Mouse (Mus musculus): ENCODE measurements around the gene Rbmxl2. TPM values are rescaled to one million over a fixed set of nuclear protein-coding genes. Genes with fewer than 3 reads are reported as not detected.
A peak's percentile ranks its signal among the peaks of the same experiment; 100 is the strongest.

Rbmxl2 gene
- polyA plus RNA-seq, 1 experiment, result not detected

DNA sequence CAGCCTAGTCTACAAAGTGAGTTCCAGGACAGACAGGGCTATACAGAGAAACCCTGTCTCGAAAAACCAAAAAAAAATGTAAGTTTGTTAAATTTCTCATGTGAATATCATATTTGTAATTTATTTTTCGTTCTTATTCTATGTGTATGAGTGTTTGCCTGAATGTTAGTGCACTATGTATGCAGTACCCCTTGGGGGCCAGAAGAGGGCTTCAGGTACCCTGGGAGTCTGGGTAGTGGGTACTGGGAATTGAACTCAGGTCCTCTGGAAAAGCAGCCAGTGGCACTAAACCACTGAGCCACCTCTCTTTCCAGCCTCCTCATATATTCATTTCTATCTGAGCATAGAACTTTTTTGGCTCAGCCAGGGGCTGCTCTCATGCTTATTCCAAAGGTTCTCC is 7.6 kb downstream of the Rbmxl2 start:
- no peaks in the 10 kb centered on the region for H3K36me3 ChIP-seq (ENCODE audit: control insufficient read depth, insufficient read depth, low read length)
- H3K4me1 ChIP-seq (ENCODE audit: control insufficient read depth, insufficient read depth, low read length), result no peaks in the 10 kb centered on the region
- TF ChIP-seq POLR2A (IDR thresholded peaks at IDR 0.05; ENCODE audit: low read depth, low read length) (no peak), CTCF (conservative IDR thresholded peaks at IDR 0.05; ENCODE audit: insufficient read depth, insufficient read length, low read depth, low read length) (0 out of 2 replicates have a peak, but pooled peaks have one; percentile 8)
- H3K27ac ChIP-seq (ENCODE audit: insufficient read depth, low read depth, low read length), result no peak overlapping the region
- 77% methylated on average over 2 of the region's 2 CpGs for WGBS
- DNase-seq, result no peak
- no peak overlapping the region for H3K4me3 ChIP-seq (ENCODE audit: insufficient read depth, low read depth, low read length)
- H3K27me3 ChIP-seq (replicated peaks; ENCODE audit: control insufficient read depth, insufficient read depth, low read length), result no peaks in the 10 kb centered on the region

- WGBS, result 49% methylated on average over 3 of the region's 3 CpGs
- H3K4me1 ChIP-seq (ENCODE audit: control insufficient read depth, insufficient read depth, low read length), result no peaks in the 10 kb centered on the region
- TF ChIP-seq CTCF (conservative IDR thresholded peaks at IDR 0.05; ENCODE audit: insufficient read depth, insufficient read length, low read depth, low read length), result no peak
- TF ChIP-seq POLR2A (IDR thresholded peaks at IDR 0.05; ENCODE audit: low read depth, low read length), result no peak
- H3K27me3 ChIP-seq (replicated peaks; ENCODE audit: control insufficient read depth, insufficient read depth, low read length), result no peaks in the 10 kb centered on the region
- no peak overlapping the region for H3K27ac ChIP-seq (ENCODE audit: insufficient read depth, low read depth, low read length)
- DNase-seq, result no peak
- no peak overlapping the region for H3K4me3 ChIP-seq (ENCODE audit: insufficient read depth, low read depth, low read length)
- H3K36me3 ChIP-seq (ENCODE audit: control insufficient read depth, insufficient read depth, low read length), result no peaks in the 10 kb centered on the region
These were observed 27.6 kb downstream of the Rbmxl2 start for GRCm38 (mm10) chr7:107236854-107237253.

DNA sequence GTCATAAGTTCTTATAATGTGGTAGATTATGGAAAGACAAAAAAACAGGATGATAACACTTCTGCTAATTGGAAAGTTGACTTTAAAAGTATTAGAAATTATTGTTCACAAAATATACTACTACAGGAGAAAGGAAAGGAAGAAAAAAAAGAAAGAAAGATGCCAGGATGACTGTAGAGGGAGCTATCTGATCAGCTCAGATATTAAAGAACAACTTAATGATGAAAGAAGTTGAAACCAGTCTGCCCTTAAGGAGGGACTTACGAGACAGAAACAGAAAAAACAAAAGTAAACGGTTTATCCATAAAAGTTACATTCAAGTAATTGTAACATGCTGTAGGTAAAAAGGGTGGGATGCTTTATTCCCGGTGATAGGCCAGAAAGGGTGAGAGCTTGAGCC is 28.3 kb downstream of the Rbmxl2 start:
- no peaks in the 10 kb centered on the region for H3K27me3 ChIP-seq (replicated peaks; ENCODE audit: control insufficient read depth, insufficient read depth, low read length)
- TF ChIP-seq POLR2A (IDR thresholded peaks at IDR 0.05; ENCODE audit: low read depth, low read length), result no peak
- TF ChIP-seq CTCF (conservative IDR thresholded peaks at IDR 0.05; ENCODE audit: insufficient read depth, insufficient read length, low read depth, low read length), result no peak
- 57% methylated on average over 3 of the region's 3 CpGs for WGBS
- H3K4me1 ChIP-seq (ENCODE audit: control insufficient read depth, insufficient read depth, low read length), result no peaks in the 10 kb centered on the region
- H3K36me3 ChIP-seq (ENCODE audit: control insufficient read depth, insufficient read depth, low read length), result no peaks in the 10 kb centered on the region
- no peak overlapping the region for H3K27ac ChIP-seq (ENCODE audit: insufficient read depth, low read depth, low read length)
- H3K4me3 ChIP-seq (ENCODE audit: insufficient read depth, low read depth, low read length), result no peak overlapping the region
- no peak for DNase-seq

- Histone ChIP-seq H3K36me3 (ENCODE audit: control insufficient read depth, insufficient read depth, low read length) (no peaks in the 10 kb centered on the region), H3K4me3 (ENCODE audit: insufficient read depth, low read depth, low read length) (no peak overlapping the region), H3K27ac (ENCODE audit: insufficient read depth, low read depth, low read length) (no peak overlapping the region), H3K4me1 (ENCODE audit: control insufficient read depth, insufficient read depth, low read length) (no peaks in the 10 kb centered on the region), H3K27me3 (replicated peaks; ENCODE audit: control insufficient read depth, insufficient read depth, low read length) (no peaks in the 10 kb centered on the region)
- WGBS, result 86% methylated on average over 5 of the region's 5 CpGs
- DNase-seq, result no peak
- TF ChIP-seq CTCF (conservative IDR thresholded peaks at IDR 0.05; ENCODE audit: insufficient read depth, insufficient read length, low read depth, low read length) (no peak), POLR2A (IDR thresholded peaks at IDR 0.05; ENCODE audit: low read depth, low read length) (no peak)
These were observed 32.2 kb downstream of the Rbmxl2 start for GRCm38 (mm10) chr7:107241371-107241883.

DNA sequence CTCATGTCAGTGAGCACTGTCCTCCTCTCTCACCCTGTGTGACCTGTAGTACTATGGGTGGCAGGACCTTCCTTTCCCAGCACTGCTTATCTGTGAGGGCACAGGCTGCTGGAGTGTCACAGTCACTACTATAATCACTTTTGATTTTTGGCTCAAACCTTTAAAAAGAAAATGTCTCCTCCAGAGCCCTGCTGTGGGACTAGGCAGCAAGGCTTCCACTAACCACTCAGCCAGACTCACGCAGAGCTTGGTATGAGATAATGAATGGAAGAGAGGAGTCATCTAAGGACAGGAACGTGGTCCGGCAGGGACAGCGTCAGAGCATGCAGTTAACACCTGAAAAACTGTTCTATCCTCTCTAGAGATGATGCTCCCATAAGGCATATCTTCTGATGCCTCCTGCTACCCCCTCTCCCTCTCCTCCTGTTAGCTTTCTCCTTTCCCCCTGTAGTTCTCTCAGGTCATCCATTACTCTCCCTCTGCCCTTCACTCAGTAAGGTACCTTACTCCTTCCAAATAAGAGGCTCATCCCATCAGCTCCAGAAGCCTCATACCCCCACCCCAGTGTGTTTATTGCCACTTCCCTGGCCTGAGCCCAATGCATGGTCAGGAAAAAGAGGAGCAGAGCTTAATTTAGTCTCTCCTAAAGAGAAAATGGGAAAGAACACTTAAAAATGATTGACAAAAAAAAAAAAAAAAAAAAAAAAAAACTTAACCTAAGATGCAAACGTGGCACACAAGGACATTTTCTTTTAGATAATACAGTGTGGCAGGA is 41.2 kb downstream of the Rbmxl2 start:
- no peaks in the 10 kb centered on the region for H3K36me3 ChIP-seq (ENCODE audit: control insufficient read depth, insufficient read depth, low read length)
- H3K4me1 ChIP-seq (ENCODE audit: control insufficient read depth, insufficient read depth, low read length), result no peaks in the 10 kb centered on the region
- no peak overlapping the region for H3K27ac ChIP-seq (ENCODE audit: insufficient read depth, low read depth, low read length)
- 76% methylated on average over 5 of the region's 5 CpGs for WGBS
- DNase-seq, result no peak
- H3K4me3 ChIP-seq (ENCODE audit: insufficient read depth, low read depth, low read length), result no peak overlapping the region
- no peaks in the 10 kb centered on the region for H3K27me3 ChIP-seq (replicated peaks; ENCODE audit: control insufficient read depth, insufficient read depth, low read length)
- TF ChIP-seq CTCF (conservative IDR thresholded peaks at IDR 0.05; ENCODE audit: insufficient read depth, insufficient read length, low read depth, low read length) (no peak), POLR2A (IDR thresholded peaks at IDR 0.05; ENCODE audit: low read depth, low read length) (no peak)

DNA sequence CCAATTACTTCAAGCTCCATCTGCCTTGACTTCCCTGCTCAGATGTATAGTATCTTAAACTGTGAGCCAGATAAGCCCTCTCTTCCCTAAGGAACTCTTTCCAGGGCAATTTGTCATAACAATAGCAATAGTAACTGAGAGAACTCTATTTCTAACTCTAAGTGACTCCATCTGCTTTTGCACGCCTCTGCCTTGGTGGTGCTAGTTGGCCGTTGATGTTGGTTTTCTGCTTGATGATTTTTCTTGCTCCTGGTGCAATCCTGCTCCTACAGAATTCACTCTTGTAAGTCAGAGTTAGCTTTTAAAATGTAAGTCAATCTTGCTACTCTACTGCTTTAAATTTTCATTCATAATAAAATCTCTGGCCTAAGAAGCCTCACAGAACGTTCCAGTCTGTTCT is 44.1 kb downstream of the Rbmxl2 start:
- H3K36me3 ChIP-seq (ENCODE audit: control insufficient read depth, insufficient read depth, low read length), result no peaks in the 10 kb centered on the region
- no peak for TF ChIP-seq POLR2A (IDR thresholded peaks at IDR 0.05; ENCODE audit: low read depth, low read length)
- no peak for TF ChIP-seq CTCF (conservative IDR thresholded peaks at IDR 0.05; ENCODE audit: insufficient read depth, insufficient read length, low read depth, low read length)
- H3K4me1 ChIP-seq (ENCODE audit: control insufficient read depth, insufficient read depth, low read length), result no peaks in the 10 kb centered on the region
- DNase-seq, result no peak
- no peak overlapping the region for H3K27ac ChIP-seq (ENCODE audit: insufficient read depth, low read depth, low read length)
- H3K27me3 ChIP-seq (replicated peaks; ENCODE audit: control insufficient read depth, insufficient read depth, low read length), result no peaks in the 10 kb centered on the region
- H3K4me3 ChIP-seq (ENCODE audit: insufficient read depth, low read depth, low read length), result no peak overlapping the region
- WGBS, result 88% methylated on average over 3 of the region's 3 CpGs

GRCm38 (mm10) chr7:107259936-107260335 is 50.7 kb downstream of the Rbmxl2 start:
- no peak overlapping the region for H3K4me3 ChIP-seq (ENCODE audit: insufficient read depth, low read depth, low read length)
- DNase-seq, result peak; percentile 31
- 49% methylated on average over 5 of the region's 5 CpGs for WGBS
- H3K36me3 ChIP-seq (ENCODE audit: control insufficient read depth, insufficient read depth, low read length), result no peaks in the 10 kb centered on the region
- H3K27me3 ChIP-seq (replicated peaks; ENCODE audit: control insufficient read depth, insufficient read depth, low read length), result no peaks in the 10 kb centered on the region
- H3K27ac ChIP-seq (ENCODE audit: insufficient read depth, low read depth, low read length), result no peak overlapping the region
- H3K4me1 ChIP-seq (ENCODE audit: control insufficient read depth, insufficient read depth, low read length), result no peaks in the 10 kb centered on the region
- TF ChIP-seq POLR2A (IDR thresholded peaks at IDR 0.05; ENCODE audit: low read depth, low read length) (no peak), CTCF (conservative IDR thresholded peaks at IDR 0.05; ENCODE audit: insufficient read depth, insufficient read length, low read depth, low read length) (no peak)

Other genes with a start within 250 kb of the Rbmxl2 start
- not detected in 2 replicates for gene Olfr6, start 245.5 kb upstream of the Rbmxl2 start, polyA plus RNA-seq (2012; rRNA removed)
- gene Olfr711, start 234.0 kb upstream of the Rbmxl2 start, polyA plus RNA-seq (2012; rRNA removed), result not detected in 2 replicates
- not detected in 2 replicates for gene Olfr2, start 203.4 kb upstream of the Rbmxl2 start, polyA plus RNA-seq (2012; rRNA removed)
- gene Olfr713, start 178.3 kb upstream of the Rbmxl2 start, polyA plus RNA-seq (2012; rRNA removed), result not detected in 2 replicates
- gene Olfr714, start 138.5 kb upstream of the Rbmxl2 start, polyA plus RNA-seq (2012; rRNA removed), result not detected in 2 replicates
- not detected in 2 replicates for gene Olfr17, start 116.2 kb upstream of the Rbmxl2 start, polyA plus RNA-seq (2012; rRNA removed)
- not detected in 2 replicates for gene Olfr715b, start 99.1 kb upstream of the Rbmxl2 start, polyA plus RNA-seq (2012; rRNA removed)
- gene Olfr715, start 78.4 kb upstream of the Rbmxl2 start, polyA plus RNA-seq (2012; rRNA removed), result not detected in 2 replicates
- gene Olfr716, start 71.1 kb upstream of the Rbmxl2 start, polyA plus RNA-seq (2012; rRNA removed), result not detected in 2 replicates
- gene Nlrp14, start 42.5 kb upstream of the Rbmxl2 start, polyA plus RNA-seq (2012; rRNA removed), result not detected in 2 replicates
- gene Syt9, start 161.3 kb downstream of the Rbmxl2 start, polyA plus RNA-seq (2012; rRNA removed), result 1.1 TPM in 2 replicates

All from kidney, adult 2 months (tissue).